Mouse (Mus musculus): ENCODE results near the gene Gm20425.
"Not testable (repeated sequence)": the region's sequence is repeated elsewhere in the genome, so short reads cannot be mapped to it uniquely, and the experiment has no call there.

Gene Gm20425

GRCm38 (mm10) chr9:103155158-103155557, 74.9 kb downstream of the Gm20425 start:
- DNase-seq (ENCODE audit: low read depth, low spot score) = not testable (repeated sequence)

DNA sequence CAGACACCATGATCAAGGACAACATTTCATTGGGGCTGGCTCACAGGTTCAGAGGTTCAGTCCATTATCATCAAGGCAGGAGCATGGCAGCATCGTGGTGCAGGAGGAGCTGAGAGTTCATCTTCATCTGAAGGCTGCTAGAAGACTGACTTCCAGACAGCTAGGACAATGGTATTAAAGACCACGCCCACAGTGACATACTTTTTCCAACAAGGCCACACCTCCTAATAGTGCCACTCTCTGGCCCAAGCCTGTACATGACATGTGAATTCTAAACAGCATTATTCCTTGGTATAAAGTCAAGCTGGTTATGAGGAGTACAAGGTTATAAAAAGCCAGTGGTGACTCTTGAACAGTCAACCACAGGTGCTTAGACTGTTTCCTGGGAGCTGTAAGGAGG, 75.5 kb downstream of the Gm20425 start:
- DNase-seq (ENCODE audit: low read depth, low spot score) = no peak

GRCm38 (mm10) chr9:103153286-103153685, 76.8 kb downstream of the Gm20425 start:
- DNase-seq (ENCODE audit: low read depth, low spot score) = no peak

- DNase-seq (ENCODE audit: low read depth, low spot score) = peak; percentile 56
These were observed 80.9 kb downstream of the Gm20425 start for GRCm38 (mm10) chr9:103149074-103149799.

- DNase-seq (ENCODE audit: low read depth, low spot score) = no peak
These were observed 83.0 kb downstream of the Gm20425 start for GRCm38 (mm10) chr9:103147103-103147502.

DNA sequence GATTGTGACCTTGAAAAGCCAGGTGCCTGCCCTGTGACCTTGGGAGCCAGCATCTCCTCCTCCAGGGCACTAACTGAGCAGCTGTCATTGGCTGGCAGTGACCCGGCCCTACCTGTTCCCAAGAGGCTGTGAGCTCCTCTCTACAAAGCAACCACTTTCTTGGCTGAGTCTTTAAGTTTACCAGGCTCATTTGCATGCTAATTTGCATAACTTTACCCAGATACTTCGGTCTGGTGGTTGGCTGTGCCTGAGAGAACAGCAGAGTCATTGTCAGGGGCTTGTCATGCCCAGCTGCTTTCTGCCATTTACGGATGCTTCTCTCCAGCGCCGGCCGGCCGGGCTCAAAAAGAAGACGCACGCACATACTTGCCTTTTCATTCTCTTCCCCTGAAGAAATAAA, 83.4 kb downstream of the Gm20425 start:
- DNase-seq (ENCODE audit: low read depth, low spot score) = peak; percentile 90

DNA sequence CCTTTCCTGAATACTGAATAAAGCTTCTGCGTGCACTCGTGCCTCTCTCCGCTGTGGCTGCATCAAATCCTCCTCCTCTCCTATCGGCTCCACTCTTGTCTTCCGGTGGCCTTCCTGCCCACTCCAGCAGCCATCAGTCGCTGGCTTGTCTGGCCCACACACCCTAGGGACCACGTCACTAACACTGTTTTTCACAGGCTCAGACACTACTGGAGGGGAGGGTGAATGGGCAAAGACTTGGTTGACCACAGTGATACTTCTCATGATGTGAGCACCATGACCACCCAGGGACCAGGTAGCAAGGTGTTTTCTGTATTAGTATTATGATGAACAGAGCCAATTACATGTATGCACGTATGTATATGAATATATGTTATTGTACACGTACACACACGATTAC, 83.8 kb downstream of the Gm20425 start:
- DNase-seq (ENCODE audit: low read depth, low spot score) = no peak

GRCm38 (mm10) chr9:103145351-103145750, 84.8 kb downstream of the Gm20425 start:
- no peak for DNase-seq (ENCODE audit: low read depth, low spot score)

- DNase-seq (ENCODE audit: low read depth, low spot score) = peak; percentile 47
These were observed 86.2 kb downstream of the Gm20425 start for GRCm38 (mm10) chr9:103143881-103144280.

GRCm38 (mm10) chr9:103141266-103141665, 88.8 kb downstream of the Gm20425 start:
- DNase-seq (ENCODE audit: low read depth, low spot score) = no peak

DNA sequence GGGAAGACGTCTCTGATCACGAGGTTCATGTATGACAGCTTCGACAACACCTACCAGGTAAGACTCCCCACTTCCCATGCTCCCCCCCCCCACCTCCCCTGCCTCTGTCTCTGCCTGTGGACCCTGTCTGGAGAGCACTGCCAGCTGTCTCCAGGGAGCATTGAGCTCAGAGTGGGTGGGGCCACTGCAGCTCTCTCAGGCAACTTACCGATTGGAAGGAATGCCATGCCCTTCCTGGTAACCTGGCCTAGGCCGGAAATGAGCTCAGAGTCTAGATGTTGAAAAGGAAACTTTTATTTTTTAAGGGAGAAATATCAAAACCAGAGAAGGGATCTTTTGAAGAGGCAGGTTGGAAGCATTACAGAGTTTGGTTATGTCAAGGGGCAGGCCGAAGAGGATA, 89.7 kb downstream of the Gm20425 start:
- no peak for DNase-seq (ENCODE audit: low read depth, low spot score)
